8 mouse cellular contexts compared by ENCODE assay signal in genomic region chr2:168981448-168981847, GRCm38 (mm10). TPM values are rescaled to one million over a fixed set of nuclear protein-coding genes. Genes with fewer than 3 reads are reported as not detected.
DNase-seq lines count a peak whose midpoint lies in the region; ATAC-seq and TF ChIP-seq lines count a peak whose summit lies in the region.
"Had no signal": no experiment of that assay in that cellular context is flagged by ENCODE, and none has a peak within 500 bp of the region (broad histone marks: within the 10 kb centered on the region; RNA-seq: fewer than 3 reads in every experiment).

No protein-coding gene starts in this region.

- peak overlapping the region; percentile 26 for H3K4me3 ChIP-seq in liver, embryonic 11.5 days (ENCODE audit: low read depth, low read length)
- no peak overlapping the region for H3K4me3 ChIP-seq in liver, postnatal 0 days (ENCODE audit: low read depth, low read length)
- H3K4me3 ChIP-seq in embryonic facial prominence, embryonic 14.5 days (ENCODE audit: low read depth, low read length): 0 out of 2 replicates have a peak overlapping the region, but pooled peaks have one; percentile 3
- no peak overlapping the region for H3K4me3 ChIP-seq in neural tube, embryonic 12.5 days

- no peak for TF ChIP-seq EP300 in liver, postnatal 0 days (IDR thresholded peaks at IDR 0.05; ENCODE audit: low read depth)

- no peak overlapping the region for H3K9ac ChIP-seq in liver, embryonic 11.5 days (ENCODE audit: low read depth, low read length)
- no peak overlapping the region for H3K9ac ChIP-seq in liver, postnatal 0 days (replicated peaks)
- no peak overlapping the region for H3K9ac ChIP-seq in embryonic facial prominence, embryonic 14.5 days (ENCODE audit: low read depth, low read length)
- H3K9ac ChIP-seq in neural tube, embryonic 12.5 days: no peak overlapping the region

- whole genome bisulfite sequencing in liver, embryonic 11.5 days: 63% methylated on average over 12 of the region's 12 CpGs
- WGBS in liver, postnatal 0 days (ENCODE audit: insufficient replicate concordance): 68% methylated on average over 12 of the region's 12 CpGs
- 74% methylated on average over 12 of the region's 12 CpGs for WGBS in embryonic facial prominence, embryonic 14.5 days
- WGBS in neural tube, embryonic 12.5 days: 77% methylated on average over 12 of the region's 12 CpGs

- DNase-seq in liver, embryonic 11.5 days (ENCODE audit: low spot score): no peak
- DNase-seq in liver, postnatal 0 days: no peak
- DNase-seq in ZHBTc4 (ENCODE audit: low read depth, low spot score): peak; percentile 64
- DNase-seq in embryonic facial prominence, embryonic 14.5 days (ENCODE audit: low spot score): no peak
- DNase-seq in right cerebral cortex, postnatal 25 days: no peak
- DNase-seq in left cerebral cortex, adult 11 months (ENCODE audit: low spot score): no peak
- DNase-seq: cerebellum, adult 8-10 months had no signal

- no peak for ATAC-seq in liver, embryonic 11.5 days (replicated peaks; ENCODE audit: low FRiP score)
- no peak for ATAC-seq in liver, postnatal 0 days
- ATAC-seq in embryonic facial prominence, embryonic 14.5 days (ENCODE audit: low read depth): no peak
- ATAC-seq in neural tube, embryonic 12.5 days (ENCODE audit: low FRiP score, low read depth): no peak

- no peaks in the 10 kb centered on the region for H3K27me3 ChIP-seq in liver, embryonic 11.5 days (replicated peaks; ENCODE audit: control insufficient read depth, insufficient read depth, low read length)
- H3K27me3 ChIP-seq in liver, postnatal 0 days (ENCODE audit: insufficient read depth, low read length): no peaks in the 10 kb centered on the region
- no peaks in the 10 kb centered on the region for H3K27me3 ChIP-seq in embryonic facial prominence, embryonic 14.5 days (replicated peaks; ENCODE audit: control insufficient read depth, insufficient read depth, low read length)
- no peaks in the 10 kb centered on the region for H3K27me3 ChIP-seq in neural tube, embryonic 12.5 days (replicated peaks)

- no peak overlapping the region for H3K27ac ChIP-seq in liver, embryonic 11.5 days (ENCODE audit: low read depth, low read length)
- H3K27ac ChIP-seq in liver, postnatal 0 days (ENCODE audit: low read depth): no peak overlapping the region
- H3K27ac ChIP-seq in embryonic facial prominence, embryonic 14.5 days (replicated peaks; ENCODE audit: low read depth, low read length): no peak overlapping the region
- H3K27ac ChIP-seq in neural tube, embryonic 12.5 days: no peak overlapping the region

- no peak for TF ChIP-seq CTCF in liver, postnatal 0 days (IDR thresholded peaks at IDR 0.05; ENCODE audit: low read depth)

- H3K36me3 ChIP-seq in liver, embryonic 11.5 days (ENCODE audit: control insufficient read depth, insufficient read depth, low read length): no peaks in the 10 kb centered on the region
- H3K36me3 ChIP-seq in liver, postnatal 0 days (replicated peaks; ENCODE audit: insufficient read depth, low read length): no peaks in the 10 kb centered on the region
- H3K36me3 ChIP-seq in embryonic facial prominence, embryonic 14.5 days (ENCODE audit: control insufficient read depth, insufficient read depth, low read length): no peaks in the 10 kb centered on the region
- H3K36me3 ChIP-seq in neural tube, embryonic 12.5 days: no peaks in the 10 kb centered on the region

- no peaks in the 10 kb centered on the region for H3K4me1 ChIP-seq in liver, embryonic 11.5 days (replicated peaks; ENCODE audit: control insufficient read depth, insufficient read depth, low read length)
- no peaks in the 10 kb centered on the region for H3K4me1 ChIP-seq in liver, postnatal 0 days (ENCODE audit: insufficient read depth)
- no peaks in the 10 kb centered on the region for H3K4me1 ChIP-seq in embryonic facial prominence, embryonic 14.5 days (ENCODE audit: control insufficient read depth, insufficient read depth, low read length)
- H3K4me1 ChIP-seq in neural tube, embryonic 12.5 days: no peaks in the 10 kb centered on the region; the same call in 1 of the 2 replicates

- H3K4me2 ChIP-seq in liver, embryonic 11.5 days: peak overlapping the region; percentile 35
- H3K4me2 ChIP-seq in liver, postnatal 0 days (ENCODE audit: low read depth, low read length): no peak overlapping the region
- H3K4me2 ChIP-seq in embryonic facial prominence, embryonic 14.5 days (ENCODE audit: low read depth, low read length): no peak overlapping the region
- H3K4me2 ChIP-seq in neural tube, embryonic 12.5 days (replicated peaks): peak overlapping the region; percentile 33; the same call in 1 of the 2 replicates

- H3K9me3 ChIP-seq in liver, embryonic 11.5 days (ENCODE audit: control insufficient read depth, low read length): peaks cover 4% of the 10 kb centered on the region; the same call in 1 of the 2 replicates
- H3K9me3 ChIP-seq in liver, postnatal 0 days (ENCODE audit: low read length): peaks cover 2% of the 10 kb centered on the region; the same call in 1 of the 2 replicates
- peaks cover 4% of the 10 kb centered on the region; the same call in 1 of the 2 replicates for H3K9me3 ChIP-seq in embryonic facial prominence, embryonic 14.5 days (ENCODE audit: control insufficient read depth, low read length)
- H3K9me3 ChIP-seq in neural tube, embryonic 12.5 days: no peaks in the 10 kb centered on the region

RNA-seq across cellular contexts. Expression of gene Zfp64, which starts 26.1 kb away (rescaled TPM):
- 30.6 and 31.1 TPM in 2 replicates for polyA plus RNA-seq in liver, embryonic 11.5 days (2014; fragmentation: Nextera tagmentation; extraction: Ambion mirVana)
- 7.1 and 7.2 TPM in 2 replicates for polyA plus RNA-seq in liver, postnatal 0 days (2015; fragmentation: Nextera tagmentation; extraction: Ambion mirVana)
- polyA plus RNA-seq in embryonic facial prominence, embryonic 14.5 days (2014; fragmentation: Nextera tagmentation; extraction: Ambion mirVana): 39.0 and 41.9 TPM in 2 replicates
- 30.8 and 31.3 TPM in 2 replicates for polyA plus RNA-seq in neural tube, embryonic 12.5 days (2016; fragmentation: Nextera tagmentation; extraction: Ambion mirVana)

Comparison
In these comparisons a context has a peak if more than half of its experiments do, and no peak if none do; other contexts are left out.
1. H3K4me2 ChIP-seq: peak in liver, embryonic 11.5 days (single experiment) and neural tube, embryonic 12.5 days (single experiment); none in liver, postnatal 0 days (single experiment) and embryonic facial prominence, embryonic 14.5 days (single experiment).
2. H3K4me3 ChIP-seq: peak in liver, embryonic 11.5 days (single experiment) and embryonic facial prominence, embryonic 14.5 days (single experiment); none in liver, postnatal 0 days (single experiment) and neural tube, embryonic 12.5 days (single experiment).